Mouse (Mus musculus) frontal cortex, postnatal 36 days (tissue): ENCODE results near the gene Vps51.

Source experiments
- DNase-seq, 2 experiments: peaks; one replicate each; pipeline ENCODE4 v3.0.0; 2022; ENCODE audit warnings: low spot score in 2 of 2

The Vps51 gene

DNA sequence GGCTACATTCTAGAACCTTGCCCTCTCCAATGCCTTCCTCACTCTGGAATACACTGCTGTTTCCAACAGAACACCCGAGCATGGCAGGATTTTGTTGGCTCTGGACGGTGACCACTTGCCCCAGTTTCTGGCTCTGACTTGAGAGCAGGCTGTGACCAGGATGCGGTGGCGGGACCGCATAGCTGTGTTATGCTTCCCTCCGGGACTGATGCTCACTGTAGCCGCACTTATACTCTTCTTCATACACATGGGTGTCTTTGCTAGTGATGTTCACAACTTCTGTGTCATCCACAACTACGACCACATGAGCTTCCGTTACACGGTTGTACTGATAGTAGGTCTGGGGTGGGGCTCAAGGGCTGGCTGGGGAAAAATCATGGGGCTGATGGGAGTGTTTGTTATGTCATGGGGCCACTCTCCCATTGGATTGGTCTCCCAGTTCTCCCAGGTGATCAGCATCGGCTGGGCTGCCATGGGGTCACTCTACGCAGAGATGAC is 3.0 kb upstream of the Vps51 start, which contains the start of gene Tmem262:
Gene Tmem262, plus strand, starts transcription at position 51 of the 498 bp plus-strand sequence.
- DNase-seq: no peak

DNA sequence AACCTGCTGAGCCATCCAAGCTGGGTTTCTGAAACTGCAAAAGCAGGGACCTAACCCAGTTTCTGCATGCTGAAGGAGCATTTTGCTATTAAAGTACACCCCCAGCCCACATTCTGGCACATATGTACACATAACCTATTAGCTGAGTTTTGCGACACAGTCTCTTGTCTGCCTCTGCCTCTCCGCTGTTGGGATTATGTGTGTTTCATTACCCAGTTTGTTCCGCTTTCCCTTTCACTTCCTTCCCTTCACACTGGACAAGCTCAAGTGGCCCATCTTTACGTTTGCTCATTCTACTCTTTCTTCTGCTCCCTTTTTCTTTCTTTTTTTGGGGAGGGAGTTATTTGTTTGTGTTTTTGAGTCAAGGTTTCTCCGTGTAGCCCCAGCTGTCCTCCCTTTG is 3.1 kb downstream of the Vps51 start:
- no peak for DNase-seq

DNA sequence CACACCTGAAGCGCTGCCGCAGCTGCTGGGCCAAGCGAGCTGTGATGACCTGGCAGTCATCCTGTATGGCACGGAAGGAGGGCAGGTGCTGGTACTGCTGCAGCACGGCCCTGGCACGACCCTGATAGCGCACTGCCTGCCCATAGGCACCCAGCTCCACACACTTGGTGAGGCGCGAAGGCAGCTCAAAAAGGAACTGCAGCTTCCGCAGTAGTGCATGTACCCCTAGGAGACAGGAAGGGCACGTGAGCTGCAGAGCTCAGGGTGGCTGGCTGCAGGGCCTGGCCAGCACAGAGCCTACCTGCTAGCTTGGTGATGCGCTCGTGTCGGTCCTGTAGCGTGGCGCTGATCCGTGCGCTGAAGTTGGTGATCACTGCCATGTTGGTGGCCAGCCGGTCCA is 5.8 kb downstream of the Vps51 start:
- no peak for DNase-seq

DNA sequence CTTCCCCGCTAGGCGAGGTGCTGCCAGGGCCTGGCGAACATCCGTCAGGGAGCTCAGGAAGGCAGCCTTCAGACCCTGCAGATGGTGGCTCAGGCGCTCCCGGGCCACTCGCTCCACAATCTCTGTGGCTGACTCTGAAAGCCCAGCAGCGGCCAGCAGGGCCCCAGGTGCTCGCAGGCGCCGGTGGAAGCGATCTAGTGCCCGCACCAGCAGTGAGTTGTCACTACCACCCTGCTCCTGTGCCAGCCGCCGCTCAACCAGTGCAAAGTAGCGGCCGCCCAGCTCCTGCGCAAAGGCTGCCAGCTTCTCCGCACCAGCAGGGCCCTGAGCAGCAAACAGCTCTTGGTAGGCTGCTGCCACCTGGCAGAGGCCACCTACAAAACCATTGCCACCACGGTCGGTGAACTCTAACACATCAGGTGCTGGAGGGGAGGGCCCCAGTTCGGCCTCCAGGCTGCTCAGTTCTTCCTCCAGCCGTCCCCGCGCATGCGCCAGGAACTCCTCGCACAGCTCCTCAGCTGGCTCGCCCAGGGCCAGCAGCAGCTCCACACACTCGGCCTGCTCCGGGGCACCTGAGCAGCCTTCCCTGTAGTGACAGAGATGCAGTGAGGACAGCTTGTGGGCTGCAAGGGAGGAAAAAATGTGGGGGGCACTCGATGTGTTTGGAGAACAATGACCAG is 6.3 kb downstream of the Vps51 start:
- DNase-seq: no peak

DNA sequence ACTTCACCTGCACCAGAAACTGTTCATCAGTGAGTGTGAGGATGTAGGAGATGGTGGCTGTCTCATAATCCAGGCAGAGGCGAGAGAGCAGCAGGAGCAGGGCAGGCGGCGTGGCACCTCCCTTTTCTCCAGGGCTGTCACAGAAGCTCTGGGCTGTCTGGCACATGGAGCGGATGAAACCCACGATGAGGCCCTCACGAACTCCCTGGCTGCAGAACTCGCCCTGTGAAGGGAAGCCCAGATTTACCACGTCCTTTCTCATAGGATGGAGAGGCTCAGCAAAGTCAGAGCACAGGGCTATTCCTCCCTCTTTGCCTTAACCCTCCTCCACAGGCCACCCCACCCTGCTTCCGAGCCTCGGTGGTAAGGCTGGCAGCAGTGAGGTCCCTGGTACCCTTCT is 7.2 kb downstream of the Vps51 start:
- no peak for DNase-seq

DNA sequence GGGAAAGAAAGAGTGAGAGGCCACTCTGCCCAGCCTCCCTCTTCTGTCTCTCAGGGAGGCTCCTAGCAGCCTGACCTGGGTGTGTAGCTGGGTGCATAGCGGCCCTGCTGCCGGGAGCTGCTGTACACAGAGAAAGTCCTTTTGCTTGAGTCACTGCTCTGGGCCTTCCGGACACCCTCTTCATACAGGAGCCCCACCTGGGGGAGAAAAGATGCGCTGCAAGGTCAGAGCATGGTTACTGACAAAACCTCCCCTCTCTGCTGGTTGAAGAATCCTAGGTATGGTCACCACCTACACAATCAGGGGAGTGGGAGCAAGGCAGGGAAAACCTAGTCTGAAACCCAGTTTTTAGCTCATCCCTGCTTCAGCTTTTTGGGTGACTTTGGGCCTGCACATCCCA is 8.1 kb downstream of the Vps51 start:
- DNase-seq: no peak

DNA sequence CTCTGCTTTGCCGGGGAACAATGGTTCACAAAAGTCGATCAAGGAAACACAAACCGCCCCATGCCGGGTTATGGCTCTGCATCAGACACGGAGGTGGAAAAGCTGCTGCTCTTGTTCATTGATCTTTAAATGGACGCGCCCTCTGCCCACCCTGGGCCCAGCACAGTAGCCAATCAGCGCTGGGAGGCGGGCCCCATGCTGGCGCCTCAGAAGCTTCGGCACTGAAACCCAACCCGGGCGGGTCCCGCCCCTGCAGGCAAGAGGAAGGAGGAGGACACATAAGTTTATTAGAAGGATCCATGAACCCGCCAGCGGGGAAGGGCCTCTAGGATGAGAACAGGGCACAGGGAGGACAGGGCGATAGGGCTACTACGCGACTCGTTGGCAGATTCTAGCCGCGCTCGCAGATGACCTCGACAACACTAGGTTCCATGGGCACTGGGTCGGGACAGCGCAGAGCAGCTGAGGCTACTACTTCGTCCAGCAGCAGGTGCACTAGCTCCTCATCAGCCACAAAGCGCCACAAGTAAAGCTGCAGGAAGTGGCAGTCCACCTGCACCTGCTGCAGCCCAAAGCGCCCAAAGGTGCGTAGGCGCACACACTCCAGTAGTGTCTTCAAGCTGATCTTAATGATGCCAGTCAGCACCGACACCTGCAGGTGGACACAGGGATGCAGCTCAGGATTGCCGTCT is 9.2 kb downstream of the Vps51 start, which contains the start of gene Tm7sf2:
Gene Tm7sf2, minus strand, starts transcription at position 650 of the 692 bp plus-strand sequence.
- peak; percentile 77 to 87 for DNase-seq

DNA sequence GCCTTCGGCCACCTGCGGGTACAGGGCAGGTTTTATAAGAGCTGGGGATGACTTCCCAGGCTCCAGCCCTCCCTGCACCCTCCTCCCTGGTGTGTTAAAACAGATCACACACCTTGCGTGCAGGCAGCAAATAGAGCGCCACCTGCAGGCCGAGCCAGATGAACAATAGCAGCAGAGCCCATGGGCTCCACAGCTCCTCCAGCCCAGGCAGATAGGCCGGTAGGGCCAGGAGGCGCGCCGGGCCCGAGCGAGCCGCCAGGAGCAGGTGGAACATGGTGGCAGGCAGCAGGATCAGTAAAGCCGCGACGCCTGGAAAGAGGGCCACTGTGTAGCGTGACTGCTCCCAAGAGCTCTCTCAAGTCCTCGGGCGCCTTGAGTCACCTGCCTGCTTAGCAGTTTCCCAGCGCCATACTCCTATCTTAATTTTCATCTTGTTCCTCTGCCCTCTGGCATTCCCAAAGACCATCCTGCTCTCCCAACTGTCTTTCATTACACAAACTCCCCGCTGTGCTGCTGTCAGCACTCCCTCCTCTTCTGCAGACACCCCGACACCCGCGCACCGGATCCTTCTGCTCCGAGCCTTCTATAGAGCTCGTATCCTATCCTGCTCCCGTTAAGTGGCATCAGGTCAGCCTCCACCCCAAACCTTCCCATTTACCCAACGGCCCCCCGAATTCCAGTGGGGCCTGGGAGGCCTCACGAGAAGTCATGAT is 9.9 kb downstream of the Vps51 start:
- DNase-seq: peak; percentile 78 to 87

DNA sequence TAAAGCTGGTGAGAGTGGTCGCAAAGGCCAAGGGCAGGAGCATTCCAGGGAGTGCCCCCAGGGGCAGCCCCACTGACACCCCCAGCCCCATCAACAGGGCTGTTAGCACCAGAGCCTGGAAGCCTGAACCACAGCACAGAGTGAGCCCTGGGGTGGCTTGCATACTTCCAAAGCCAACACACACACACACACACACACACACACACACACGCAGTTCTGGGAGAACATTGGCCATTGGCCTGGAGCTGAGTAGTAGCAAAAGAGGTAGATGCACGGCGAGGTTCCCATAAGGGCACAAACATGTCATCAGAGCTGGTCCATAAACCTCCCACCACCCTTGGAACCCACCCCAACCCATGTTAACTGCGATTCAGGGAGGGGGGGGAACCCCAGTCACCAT is 10.5 kb downstream of the Vps51 start:
- DNase-seq: no peak

DNA sequence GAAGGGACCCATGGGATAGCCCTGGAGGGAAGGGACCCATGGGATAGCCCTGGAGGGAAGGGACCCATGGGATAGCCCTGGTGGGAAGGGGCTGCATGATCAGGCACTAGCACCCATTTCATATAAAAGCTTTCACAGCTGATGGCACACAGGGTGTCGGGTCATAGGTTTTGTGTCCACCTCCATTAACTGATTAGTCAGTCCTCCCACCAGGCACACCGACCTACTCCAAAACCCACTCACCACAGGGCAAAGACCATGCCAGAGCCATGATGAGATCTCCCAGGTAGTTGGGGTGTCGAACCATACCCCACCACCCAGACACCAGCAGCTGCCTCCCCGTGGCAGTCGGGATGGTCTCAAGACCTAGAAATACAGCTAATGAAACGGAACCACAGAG is 13.9 kb downstream of the Vps51 start:
- no peak for DNase-seq

DNA sequence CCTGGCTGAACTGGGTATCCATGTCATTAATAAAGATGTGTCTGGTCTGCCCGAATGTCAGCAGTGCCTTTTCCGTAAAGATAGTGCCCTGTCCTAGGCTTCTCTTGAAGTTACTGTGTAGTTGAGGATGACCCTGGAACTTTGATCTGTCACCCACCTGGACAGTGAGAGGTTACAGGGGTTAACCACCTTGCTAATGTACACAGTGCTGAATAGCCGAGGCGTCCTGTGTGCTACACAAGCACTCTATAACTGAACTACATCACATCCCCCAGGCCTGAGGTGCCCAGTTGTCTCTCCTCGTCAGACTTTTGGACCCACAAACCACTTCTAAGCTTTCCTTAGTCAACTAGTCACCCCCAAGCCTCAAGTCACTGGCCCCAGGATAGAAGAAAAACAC is 14.6 kb downstream of the Vps51 start:
- no peak for DNase-seq

DNA sequence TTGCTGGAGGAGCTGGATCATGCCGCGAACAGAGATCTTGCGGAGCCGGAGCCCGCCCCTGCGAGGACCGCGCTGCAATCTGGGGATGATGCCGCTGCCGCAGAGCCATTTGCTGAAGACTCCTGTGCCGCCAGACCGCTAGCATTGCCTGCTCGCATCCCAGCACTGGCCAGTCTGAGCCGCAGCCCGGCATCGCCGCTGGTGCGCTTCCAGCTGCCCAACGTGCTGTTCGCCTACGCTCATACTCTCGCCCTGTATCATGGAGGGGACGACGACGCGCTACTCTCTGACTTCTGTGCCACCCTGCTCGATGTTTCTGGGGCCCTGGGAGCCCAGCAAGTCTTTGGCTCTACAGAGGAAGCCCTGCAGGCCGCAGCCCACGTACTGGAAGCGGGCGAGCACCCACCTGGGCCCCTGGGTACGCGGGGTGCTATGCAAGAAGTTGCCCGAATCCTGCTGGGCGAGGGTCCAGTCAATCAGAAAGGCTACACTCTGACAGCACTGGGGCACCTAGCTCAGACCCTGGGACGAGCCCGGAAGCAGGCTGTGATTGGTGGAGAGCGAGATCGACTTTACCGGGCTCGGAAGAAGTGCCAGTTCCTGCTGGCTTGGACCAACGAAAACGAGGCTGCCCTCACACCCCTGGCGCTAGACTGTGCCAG is 15.3 kb downstream of the Vps51 start:
- DNase-seq: peak; percentile 36 to 39

DNA sequence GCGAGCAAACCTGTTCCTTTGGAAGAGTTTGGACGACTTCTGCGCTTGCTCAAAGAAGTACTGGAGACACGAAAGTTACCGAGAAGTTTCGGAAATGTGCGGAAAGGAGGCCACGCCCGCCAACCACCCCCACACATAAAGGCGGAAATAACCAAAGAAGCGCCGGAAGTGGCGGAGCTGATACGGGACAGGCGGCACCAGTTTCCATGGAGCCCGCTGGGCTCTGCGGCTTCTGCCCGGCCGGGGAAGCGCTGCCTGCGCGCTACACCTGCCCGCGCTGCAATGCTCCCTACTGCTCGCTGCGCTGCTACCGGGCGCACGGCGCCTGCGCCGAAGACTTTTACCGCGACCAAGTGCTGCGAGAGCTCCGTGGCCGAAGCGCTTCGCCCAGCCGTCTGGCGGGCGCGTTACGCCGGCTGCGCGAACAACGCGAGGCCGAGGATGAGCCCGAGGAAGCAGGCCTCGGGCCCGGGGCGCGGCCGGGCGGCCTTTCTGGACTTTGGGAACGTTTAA is 16.0 kb downstream of the Vps51 start, which contains the start of gene Znhit2:
Gene Znhit2, plus strand, starts transcription at position 172 of the 513 bp plus-strand sequence.
- peak; percentile 93 to 97 for DNase-seq

DNA sequence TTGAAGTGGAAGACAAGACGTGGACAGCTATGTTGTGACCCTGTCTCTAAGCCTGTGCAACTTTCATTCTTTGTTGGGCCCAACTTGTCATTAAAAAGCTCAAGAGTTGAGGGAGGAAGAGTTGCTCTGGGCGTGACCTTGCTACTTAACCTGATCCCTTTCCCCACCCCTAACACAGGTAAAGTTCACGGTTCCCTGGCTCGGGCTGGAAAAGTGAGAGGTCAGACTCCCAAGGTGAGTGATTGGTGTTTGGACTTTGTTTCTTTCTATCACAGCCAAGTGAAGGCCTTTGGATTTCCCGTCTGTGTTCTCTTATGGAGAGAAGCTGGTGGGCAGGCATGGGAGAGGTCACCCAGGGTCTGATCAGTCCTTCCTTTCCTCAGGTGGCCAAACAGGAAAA is 18.1 kb downstream of the Vps51 start:
- no peak for DNase-seq

DNA sequence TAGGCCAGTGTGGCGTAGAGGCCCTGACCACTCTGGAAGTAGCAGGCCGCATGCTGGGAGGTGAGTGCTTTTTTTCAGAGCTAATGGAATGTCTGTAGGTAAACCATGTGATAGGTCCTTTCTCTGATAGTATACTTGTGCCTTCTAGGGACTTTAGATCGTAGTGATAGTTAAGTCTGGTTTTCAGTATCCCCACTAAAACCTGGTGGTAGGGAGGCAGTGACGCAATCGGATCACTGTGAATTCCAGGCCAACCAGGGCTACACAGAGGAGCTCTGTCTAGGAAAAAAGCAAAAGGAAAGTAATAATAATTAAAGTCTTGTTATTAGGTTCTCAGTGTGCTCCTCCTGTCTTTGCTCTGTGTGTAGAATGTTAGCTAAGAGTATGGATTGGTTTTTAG is 18.5 kb downstream of the Vps51 start:
- DNase-seq: no peak

DNA sequence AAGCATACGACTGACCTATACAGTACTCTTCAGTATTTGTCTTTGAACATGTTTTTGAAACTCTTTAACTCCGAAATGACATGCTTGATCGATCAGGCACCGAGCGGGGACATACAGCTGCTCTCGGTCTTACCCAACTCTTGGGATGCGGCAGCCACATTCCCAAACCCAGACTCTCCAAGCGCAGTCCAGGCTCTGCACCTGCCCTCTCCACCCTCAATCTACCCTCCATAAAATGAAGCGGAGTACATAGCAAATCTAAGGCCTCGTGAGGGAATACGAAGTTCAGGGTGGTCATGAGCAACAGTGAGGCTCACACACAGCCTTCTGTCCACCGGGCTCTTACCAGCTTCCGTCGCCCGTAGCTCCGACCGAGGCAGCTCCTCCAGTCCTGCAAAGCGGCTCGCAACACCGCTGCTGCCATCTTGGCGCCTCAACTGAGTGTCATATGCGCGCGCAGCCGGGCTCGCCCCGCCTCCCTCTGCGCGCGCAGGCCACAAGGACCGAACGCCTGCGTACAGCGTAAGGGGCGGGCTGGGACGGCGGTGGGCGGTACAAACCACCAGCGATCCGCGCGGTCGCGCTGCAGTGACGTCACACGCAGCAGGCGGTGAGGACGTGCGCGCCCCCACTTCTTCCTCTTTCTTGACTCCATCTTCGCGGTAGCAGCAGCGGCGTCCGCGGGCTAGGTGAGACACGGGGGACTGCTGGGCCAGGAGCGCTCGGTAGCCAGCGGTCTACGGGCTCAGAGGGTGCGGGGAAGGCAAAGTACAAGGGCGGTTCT is 19.5 kb downstream of the Vps51 start, which contains the start of the genes Mrpl49 and Fau:
Gene Mrpl49, minus strand, starts transcription at position 473 of the 784 bp plus-strand sequence.
Gene Fau, plus strand, starts transcription at position 532 of the 784 bp plus-strand sequence.
- peak; percentile 99 for DNase-seq

DNA sequence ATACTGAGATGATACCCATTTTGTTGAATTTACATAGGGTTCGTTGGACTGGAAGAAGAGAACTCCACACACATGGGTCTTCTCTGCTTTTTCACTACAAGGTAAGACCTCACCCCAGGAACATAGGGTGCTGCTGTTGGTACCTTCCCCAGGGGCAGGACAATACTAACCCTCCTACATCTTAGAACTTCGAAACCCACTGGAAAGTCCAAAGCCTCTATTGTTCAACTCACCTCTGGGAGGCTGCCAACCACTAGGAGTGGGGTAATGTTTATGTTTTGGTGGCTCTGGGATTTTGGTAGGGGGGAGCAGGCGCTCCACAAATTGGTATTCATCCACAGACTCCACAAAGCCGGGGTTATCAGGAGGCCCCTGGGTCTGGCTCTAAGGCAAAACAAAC is 20.3 kb downstream of the Vps51 start:
- DNase-seq: no peak

DNA sequence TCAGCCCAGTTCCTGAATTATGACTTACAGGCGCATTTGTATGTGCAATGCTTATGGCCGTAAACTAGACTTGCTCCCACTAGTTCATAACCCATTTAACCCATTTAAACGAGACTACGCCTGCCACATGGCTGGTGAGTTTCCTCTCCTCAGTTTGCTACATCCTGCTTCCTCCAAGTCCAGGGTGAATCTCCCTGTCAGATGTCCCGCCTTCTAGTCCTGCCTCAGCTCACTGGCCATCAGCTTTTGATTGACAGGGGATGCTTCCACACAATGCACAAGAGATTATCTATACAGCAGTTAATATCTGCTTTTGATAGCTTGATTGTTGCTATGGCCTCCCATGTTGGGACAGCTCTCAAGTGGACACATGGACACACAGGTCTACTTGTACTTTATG is 22.7 kb downstream of the Vps51 start:
- no peak for DNase-seq

DNA sequence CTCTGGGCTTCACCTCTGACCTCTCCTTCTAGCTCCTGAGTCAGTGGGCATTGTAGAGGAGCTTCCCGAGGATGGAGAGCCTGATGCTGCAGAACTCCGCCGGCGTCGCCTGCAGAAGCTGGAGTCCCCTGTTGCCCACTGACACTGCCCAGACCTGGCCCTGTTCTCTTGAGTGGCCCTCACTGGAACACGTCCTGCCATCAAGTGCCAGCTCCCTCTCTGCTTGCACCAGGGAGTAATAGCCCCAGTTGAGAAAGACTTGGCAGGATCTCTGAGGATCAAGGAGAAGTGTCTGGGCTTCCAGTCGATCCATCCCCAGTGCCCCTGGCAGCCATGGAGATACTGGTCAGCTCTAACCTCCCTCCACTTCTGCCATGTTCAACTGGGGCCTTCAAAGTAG is 24.5 kb downstream of the Vps51 start:
- no peak for DNase-seq

DNA sequence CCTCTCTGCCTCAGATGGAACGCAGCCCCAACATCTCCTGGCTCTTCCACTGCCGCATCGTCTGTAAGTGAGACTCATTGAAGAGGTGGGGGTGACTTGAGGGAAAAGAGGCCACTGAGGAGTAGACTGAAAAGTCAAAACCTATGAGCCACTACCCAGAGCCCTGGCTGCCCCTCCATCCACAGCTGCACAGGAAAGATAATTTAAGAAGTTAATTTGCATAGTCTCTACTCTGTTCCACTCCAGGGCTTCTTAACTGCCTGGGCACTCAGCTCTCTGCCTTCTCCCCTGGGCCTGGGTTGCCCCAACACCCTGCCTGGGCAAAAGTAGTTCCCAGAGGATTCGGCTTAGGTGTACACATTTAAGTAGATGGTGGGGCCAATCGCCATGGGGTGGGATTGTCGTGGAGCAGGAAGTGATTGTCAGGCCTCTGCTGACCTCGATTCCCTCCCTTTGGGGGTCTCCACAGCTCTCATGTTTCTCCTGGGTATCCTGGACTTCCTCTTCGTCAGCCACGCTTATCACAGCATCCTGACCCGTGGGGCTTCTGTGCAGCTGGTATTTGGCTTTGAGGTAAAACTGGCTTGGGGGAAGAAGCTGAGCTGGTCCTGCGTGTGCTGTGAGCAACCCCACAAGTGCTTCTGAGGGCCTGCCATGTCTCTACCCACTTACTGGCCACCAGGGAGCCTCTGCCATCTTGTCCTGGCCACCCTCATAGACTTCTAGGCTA is 28.2 kb downstream of the Vps51 start:
- DNase-seq: no peak
